Mouse (Mus musculus) ovary, postnatal 36 days (tissue): ENCODE measurements around the gene Il1f10.

ENCODE experiments used
- DNase-seq: peaks from one replicate; pipeline ENCODE4 v3.0.0; 2022; ENCODE audit warnings: low spot score, mixed read lengths

Il1f10 gene

GRCm38 (mm10) chr2:24290896-24291295, at the start of gene Il1f10:
Il1f10 (plus strand) TSS chr2:24291196.
- DNase-seq, result no peak

GRCm38 (mm10) chr2:24267503-24267902, 23.5 kb upstream of the Il1f10 start:
- no peak for DNase-seq

GRCm38 (mm10) chr2:24273619-24274018, 17.4 kb upstream of the Il1f10 start:
- no peak for DNase-seq

GRCm38 (mm10) chr2:24275146-24275545, 15.8 kb upstream of the Il1f10 start:
- no peak for DNase-seq

- no peak for DNase-seq
These were observed 14.3 kb upstream of the Il1f10 start, which contains the start of gene Il1f5 for GRCm38 (mm10) chr2:24276654-24277053. Il1f5 (plus strand) TSS chr2:24276954.

- DNase-seq, result no peak
These were observed 3.6 kb downstream of the Il1f10 start for GRCm38 (mm10) chr2:24294616-24295015.

- no peak for DNase-seq
These were observed 5.8 kb downstream of the Il1f10 start for GRCm38 (mm10) chr2:24296837-24297236.

GRCm38 (mm10) chr2:24311302-24312001, 20.5 kb downstream of the Il1f10 start:
- DNase-seq, result no peak

GRCm38 (mm10) chr2:24316919-24317318, 25.9 kb downstream of the Il1f10 start:
- no peak for DNase-seq

- no peak for DNase-seq
These were observed 27.1 kb downstream of the Il1f10 start for GRCm38 (mm10) chr2:24317919-24318598.

GRCm38 (mm10) chr2:24335333-24335732, 44.3 kb downstream of the Il1f10 start:
- DNase-seq, result peak; percentile 32

- peak; percentile 7 for DNase-seq
These were observed 45.5 kb downstream of the Il1f10 start, which contains the start of gene Il1rn for GRCm38 (mm10) chr2:24336545-24336944. Il1rn (plus strand) TSS chr2:24336853.

- DNase-seq, result no peak
These were observed 50.4 kb downstream of the Il1f10 start for GRCm38 (mm10) chr2:24341395-24341885.
